22 mouse cellular contexts compared by ENCODE assay signal in genomic region chr19:29911919-29912318, GRCm38 (mm10). TPM values are rescaled to one million over a fixed set of nuclear protein-coding genes. Genes with fewer than 3 reads are reported as not detected.
DNase-seq lines count a peak whose midpoint lies in the region; ATAC-seq and TF ChIP-seq lines count a peak whose summit lies in the region.
"Had no signal": no experiment of that assay in that cellular context is flagged by ENCODE, and none has a peak within 500 bp of the region (broad histone marks: within the 10 kb centered on the region; RNA-seq: fewer than 3 reads in every experiment).

No protein-coding gene starts in this region.

- 80% methylated on average over 6 of the region's 6 CpGs for WGBS in stomach, postnatal 0 days

- no peaks in the 10 kb centered on the region for H3K27me3 ChIP-seq in stomach, postnatal 0 days (ENCODE audit: control insufficient read depth, insufficient read depth, low read length)
- H3K27me3 ChIP-seq: embryonic facial prominence, embryonic 12.5 days; heart, embryonic 13.5 days; hindbrain, embryonic 12.5 days had no signal

- TF ChIP-seq CTCF in stomach, postnatal 0 days (IDR thresholded peaks at IDR 0.05; ENCODE audit: low read depth): no peak

- H3K4me1 ChIP-seq in stomach, postnatal 0 days (replicated peaks; ENCODE audit: control insufficient read depth, insufficient read depth): no peaks in the 10 kb centered on the region
- H3K4me1 ChIP-seq: embryonic facial prominence, embryonic 12.5 days; heart, embryonic 13.5 days; hindbrain, embryonic 12.5 days had no signal

- intact Hi-C loops in heart, postnatal 25 days (cut with DNase I): no loop called here
- intact Hi-C loops in left cerebral cortex, postnatal 10 days (cut with DNase I): no loop called here

- H3K9me3 ChIP-seq in stomach, postnatal 0 days (ENCODE audit: control insufficient read depth, low read length): no peaks in the 10 kb centered on the region
- H3K9me3 ChIP-seq: embryonic facial prominence, embryonic 12.5 days; heart, embryonic 13.5 days; hindbrain, embryonic 12.5 days had no signal

- DNase-seq in heart, adult 11 months: peak; percentile 37
- no peak for DNase-seq in heart, postnatal 25 days (ENCODE audit: low spot score)
- peak; percentile 51 for DNase-seq in 416B (ENCODE audit: low read depth)
- peak; percentile 16 for DNase-seq in MEL-GATA-1-ER (ENCODE audit: extremely low read depth, low read depth)
- no peak for DNase-seq in stomach, postnatal 0 days (ENCODE audit: low spot score)
- no peak for DNase-seq in lung, postnatal 4 days
- DNase-seq in cerebellum, postnatal 4 days (ENCODE audit: low spot score in 2 of 2): no peak
- DNase-seq in left cerebral cortex, postnatal 10 days (ENCODE audit: extremely low spot score in 1 of 2, low spot score in 2 of 2): no peak
- DNase-seq: adrenal gland, postnatal 14 days; cerebellum, adult 2 months; cerebellum, postnatal 14 days; forebrain, postnatal 0 days; gastrocnemius, adult 2 months; gastrocnemius, postnatal 25 days; heart, postnatal 4 days; kidney, adult 18-20 months had no signal

- H3K36me3 ChIP-seq in stomach, postnatal 0 days (ENCODE audit: control insufficient read depth, insufficient read depth, low read length): no peaks in the 10 kb centered on the region
- H3K36me3 ChIP-seq: embryonic facial prominence, embryonic 12.5 days; heart, embryonic 13.5 days; hindbrain, embryonic 12.5 days had no signal

- no peak overlapping the region for H3K4me3 ChIP-seq in stomach, postnatal 0 days (ENCODE audit: low read depth, low read length)
- H3K4me3 ChIP-seq: embryonic facial prominence, embryonic 12.5 days; gastrocnemius, adult 2 months; heart, embryonic 13.5 days; hindbrain, embryonic 12.5 days had no signal

- no peak overlapping the region for H3K9ac ChIP-seq in stomach, postnatal 0 days (ENCODE audit: low read length)
- H3K9ac ChIP-seq: embryonic facial prominence, embryonic 12.5 days; forebrain, postnatal 0 days; heart, embryonic 13.5 days; hindbrain, embryonic 12.5 days had no signal

- H3K27ac ChIP-seq in stomach, postnatal 0 days (replicated peaks): no peak overlapping the region
- H3K27ac ChIP-seq: embryonic facial prominence, embryonic 12.5 days; gastrocnemius, adult 2 months; heart, embryonic 13.5 days; hindbrain, embryonic 12.5 days had no signal

- no peak for TF ChIP-seq EP300 in stomach, postnatal 0 days (optimal IDR thresholded peaks at IDR 0.05)

- ATAC-seq in stomach, postnatal 0 days (ENCODE audit: low FRiP score, low TSS enrichment): peak; percentile 81
- ATAC-seq: forebrain, postnatal 0 days; hindbrain, embryonic 16.5 days; inflammation-experienced regulatory T-cells, adult 6 months had no signal

- H3K4me2 ChIP-seq in stomach, postnatal 0 days (replicated peaks; ENCODE audit: low read depth): no peak overlapping the region
- H3K4me2 ChIP-seq: embryonic facial prominence, embryonic 12.5 days; heart, embryonic 13.5 days; hindbrain, embryonic 12.5 days had no signal

RNA-seq across cellular contexts. Expression of gene Il33, which starts 13.0 kb away (rescaled TPM):
- total RNA-seq in heart, postnatal 25 days (2021): 1 to 10 TPM; 3.9 to 6.1 TPM
- 54.4 and 63.6 TPM in 2 replicates for polyA plus RNA-seq in stomach, postnatal 0 days (2015; fragmentation: Nextera tagmentation; extraction: Ambion mirVana)
- 1 to 10 TPM; 5.8 to 6.2 TPM for total RNA-seq in left cerebral cortex, postnatal 10 days (2021)
- total RNA-seq: granulocyte monocyte progenitor cell, adult 5-6 weeks had no signal

Comparison
In these comparisons a context has a peak if more than half of its experiments do, and no peak if none do; other contexts are left out.
1. DNase-seq: peak in heart, adult 11 months (single experiment), 416B (single experiment) and MEL-GATA-1-ER (single experiment); none in heart, postnatal 25 days (single experiment), stomach, postnatal 0 days (single experiment), lung, postnatal 4 days (0 of 2), cerebellum, postnatal 4 days (0 of 2) and left cerebral cortex, postnatal 10 days (0 of 2).